Mouse (Mus musculus) hematopoietic multipotent progenitor cell, adult 10-12 weeks (in vitro differentiated cells): ENCODE results near the gene Gm15140. TPM values are rescaled to one million over a fixed set of nuclear protein-coding genes. Genes with fewer than 3 reads are reported as not detected.

Experiments used
- polyA plus RNA-seq: library from polyadenylated mRNA; stranded (reverse); fragments of >175 nt; gene quantifications from 2 replicates; pipeline ENCODE4 v1.2.3, GENCODE M21; 2012; ENCODE audit warnings: low replicate concordance

Gm15140 gene
- not detected in 2 replicates for polyA plus RNA-seq

DNA sequence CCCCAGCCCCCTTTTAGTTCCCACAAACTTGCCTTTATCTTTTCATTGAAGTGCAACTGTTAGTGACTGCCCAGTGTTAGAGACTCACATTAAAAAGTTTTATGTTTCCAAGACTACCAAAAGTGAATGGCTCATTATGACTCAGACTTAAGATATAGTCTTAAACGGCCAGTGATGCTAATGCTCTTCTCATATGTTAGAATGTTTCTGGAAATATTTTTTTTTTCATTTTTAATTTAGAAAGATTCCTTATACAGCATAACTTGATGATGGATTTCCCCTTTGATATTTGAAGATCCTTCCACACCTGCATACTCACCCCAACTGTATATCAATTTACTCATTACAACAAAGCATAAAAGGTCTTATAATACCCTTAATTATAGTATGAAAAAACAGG lies at the start of gene Gm15140:
Gene Gm15140, minus strand, starts transcription at position 101 of the 400 bp plus-strand sequence.

Other genes with a start within 250 kb of the Gm15140 start
- not detected in 2 replicates for gene Samt1, start 108.0 kb downstream of the Gm15140 start, polyA plus RNA-seq
- gene 4921511M17Rik, start 86.9 kb downstream of the Gm15140 start, polyA plus RNA-seq = not detected in 2 replicates
- gene Gm10057, start 65.6 kb downstream of the Gm15140 start, polyA plus RNA-seq = not detected in 2 replicates
- not detected in 2 replicates for gene 4930524N10Rik, start 222.7 kb upstream of the Gm15140 start, polyA plus RNA-seq